Mouse (Mus musculus) regulatory T cell (primary cell): ENCODE data around the gene Ins2.

Experiments used
- in situ Hi-C: fragments of 300-600 bp; cut with MboI, MseI; formaldehyde crosslinking; loops from one replicate; pipeline ENCODE4 v1.15.1; 2025; ENCODE audit warnings: high pct_unique_total_duplicates

The Ins2 gene

GRCm38 (mm10) chr7:142743281-142743680, at the start of gene Ins2:
TSS of gene Ins2 (minus strand) at chr7:142743381.
- in situ Hi-C loops = no loop called here

DNA sequence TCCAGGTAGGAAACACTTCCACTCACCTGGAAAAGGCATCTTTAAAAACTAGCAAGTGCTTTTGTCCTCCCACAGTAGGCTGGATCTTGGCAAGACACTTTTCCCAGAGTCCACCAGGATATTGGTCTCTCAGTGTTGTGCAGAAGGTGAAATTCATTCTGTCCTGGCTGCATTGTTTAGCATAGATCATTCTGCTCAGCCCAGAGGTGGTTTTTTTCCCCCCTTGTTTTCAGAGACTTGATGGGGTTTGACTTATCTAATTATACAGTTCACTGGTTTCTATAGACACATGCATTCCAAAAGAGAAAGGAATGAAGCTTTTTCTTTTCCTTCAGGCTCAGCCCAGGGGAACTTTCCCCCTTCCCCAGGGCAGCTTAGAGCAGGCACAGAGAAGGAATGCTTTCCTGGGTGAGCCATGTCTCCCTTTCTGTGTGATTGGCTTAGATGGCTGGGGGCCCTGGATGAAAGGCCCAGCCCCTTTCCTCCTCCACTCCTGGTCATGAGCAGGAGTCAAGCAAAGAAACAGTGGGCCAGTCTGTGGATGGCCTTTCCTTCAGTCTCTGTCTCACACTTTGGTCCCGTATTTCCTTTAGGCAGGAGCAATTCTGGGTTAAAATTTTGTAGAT, 49.6 kb upstream of the Ins2 start:
- in situ Hi-C loops = no loop called here

GRCm38 (mm10) chr7:142789667-142790066, 46.5 kb upstream of the Ins2 start:
- in situ Hi-C loops = no loop called here

DNA sequence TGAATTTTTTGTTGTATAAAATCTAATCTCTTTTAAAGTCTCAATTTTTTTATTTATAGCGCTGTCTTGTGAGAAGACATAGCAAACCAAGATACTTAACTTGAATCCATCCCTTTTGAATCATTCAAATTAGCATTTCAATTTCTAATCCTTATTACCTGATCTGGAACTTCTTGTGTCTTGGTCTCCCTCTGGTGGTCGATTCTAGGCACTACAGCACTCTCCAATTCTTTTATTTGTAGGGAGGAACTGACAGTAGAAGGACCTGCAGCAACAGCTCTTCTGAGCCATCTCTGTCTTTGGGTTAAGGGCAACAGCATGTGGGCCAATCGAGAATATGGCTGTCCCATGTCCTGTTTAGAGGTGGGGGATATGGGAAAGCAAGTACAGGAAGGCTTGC, 5.4 kb downstream of the Ins2 start:
- in situ Hi-C loops = no loop called here

DNA sequence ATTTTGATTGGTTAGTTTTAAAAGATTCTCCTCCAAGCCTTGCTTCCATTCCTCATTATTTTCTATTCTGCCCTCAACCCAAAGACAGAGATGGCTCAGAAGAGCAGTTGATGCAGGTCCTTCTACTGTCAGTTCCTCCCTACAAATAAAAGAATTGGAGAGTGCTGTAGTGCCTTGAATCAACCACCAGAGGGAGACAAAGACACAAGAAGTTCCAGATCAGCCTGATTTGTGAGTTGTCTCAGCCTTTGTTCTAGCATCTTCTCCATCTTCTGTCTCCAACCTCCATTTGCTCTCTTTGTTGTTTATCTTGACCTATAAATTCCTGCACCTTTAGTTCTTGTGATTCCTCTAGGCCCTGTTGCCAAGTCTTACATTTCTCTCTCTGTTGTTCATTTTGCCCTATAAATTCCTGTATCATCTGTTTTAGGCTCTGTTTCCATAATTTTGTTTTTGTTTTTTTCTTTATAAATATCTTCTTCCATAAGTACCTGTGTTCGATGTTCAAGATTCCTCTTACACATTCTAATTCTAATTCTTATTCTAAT, 6.2 kb downstream of the Ins2 start:
- in situ Hi-C loops = no loop called here

DNA sequence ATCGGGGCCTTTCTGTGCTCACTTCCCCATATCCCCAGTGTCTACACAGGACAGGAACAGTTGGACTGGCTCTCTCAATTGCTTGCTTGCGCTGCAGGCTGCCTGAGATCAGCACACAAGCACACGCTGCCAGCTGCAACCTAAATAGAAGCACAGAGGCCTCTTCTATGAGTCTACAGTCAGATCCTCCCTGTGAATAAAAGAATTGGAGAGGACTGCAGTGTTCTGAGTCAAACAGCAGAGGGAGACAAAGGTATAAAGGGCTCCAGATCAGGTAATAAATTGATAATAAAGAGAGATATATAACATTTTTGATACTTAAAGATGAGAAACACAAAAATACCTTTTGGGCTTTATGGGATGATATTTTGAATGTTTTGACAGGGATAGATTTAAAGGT, 17.2 kb downstream of the Ins2 start:
- in situ Hi-C loops = no loop called here

- in situ Hi-C loops = no loop called here
These were observed 22.5 kb downstream of the Ins2 start for GRCm38 (mm10) chr7:142720725-142721124.

DNA sequence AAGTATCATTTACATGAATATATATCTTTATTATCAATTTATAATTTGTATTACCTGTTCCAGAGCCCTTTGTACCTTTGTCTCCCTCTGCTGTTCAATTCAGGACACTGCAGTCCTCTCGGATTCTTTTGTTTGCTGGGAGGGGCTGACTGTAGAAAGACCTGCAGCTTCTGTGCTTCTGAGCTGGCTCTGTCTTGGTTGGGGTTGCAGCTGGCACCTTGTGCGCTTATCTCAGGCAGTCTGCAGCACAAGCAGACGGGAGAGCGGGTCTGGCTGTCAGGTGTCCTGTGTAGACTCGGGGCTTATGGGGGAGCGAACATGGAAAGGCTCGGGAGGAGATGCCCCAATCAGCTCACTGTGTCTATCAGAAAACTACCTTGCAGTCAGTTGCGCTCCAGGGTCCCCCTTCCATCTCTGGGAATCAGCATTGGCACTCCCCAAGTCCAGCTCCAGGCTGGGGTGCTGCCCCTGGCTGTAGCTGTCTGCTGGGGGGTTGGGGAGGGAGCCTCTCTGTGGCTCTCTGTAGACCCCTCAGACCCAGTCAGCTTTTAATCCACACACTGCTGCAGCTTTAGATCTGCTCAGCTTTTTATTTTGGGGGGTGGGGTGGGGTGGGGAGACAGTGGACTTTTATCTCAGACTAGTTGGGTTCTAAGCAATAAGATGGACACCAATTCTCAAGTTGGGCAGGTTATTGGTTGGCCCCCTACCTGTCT, 28.2 kb downstream of the Ins2 start:
- in situ Hi-C loops = no loop called here

DNA sequence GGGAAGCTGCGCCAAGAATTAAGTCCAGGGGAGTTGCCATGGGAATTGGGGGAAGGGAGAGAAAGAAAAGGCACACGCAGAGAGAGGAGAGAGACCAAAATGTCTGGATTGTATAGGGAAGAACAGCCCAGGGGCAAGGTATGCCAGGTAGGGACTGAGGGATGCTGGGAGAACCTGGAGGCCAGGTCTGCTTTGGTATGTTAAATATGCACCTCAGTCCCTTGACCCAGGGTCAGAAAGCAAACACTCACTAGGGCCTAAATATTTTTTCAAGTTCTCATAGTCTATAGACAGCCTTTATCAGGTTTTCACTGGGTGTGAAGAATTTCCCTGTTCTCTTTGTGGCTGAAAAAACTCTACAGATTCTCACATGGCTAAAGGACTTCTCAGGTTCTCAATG, 36.3 kb downstream of the Ins2 start:
- in situ Hi-C loops = no loop called here

DNA sequence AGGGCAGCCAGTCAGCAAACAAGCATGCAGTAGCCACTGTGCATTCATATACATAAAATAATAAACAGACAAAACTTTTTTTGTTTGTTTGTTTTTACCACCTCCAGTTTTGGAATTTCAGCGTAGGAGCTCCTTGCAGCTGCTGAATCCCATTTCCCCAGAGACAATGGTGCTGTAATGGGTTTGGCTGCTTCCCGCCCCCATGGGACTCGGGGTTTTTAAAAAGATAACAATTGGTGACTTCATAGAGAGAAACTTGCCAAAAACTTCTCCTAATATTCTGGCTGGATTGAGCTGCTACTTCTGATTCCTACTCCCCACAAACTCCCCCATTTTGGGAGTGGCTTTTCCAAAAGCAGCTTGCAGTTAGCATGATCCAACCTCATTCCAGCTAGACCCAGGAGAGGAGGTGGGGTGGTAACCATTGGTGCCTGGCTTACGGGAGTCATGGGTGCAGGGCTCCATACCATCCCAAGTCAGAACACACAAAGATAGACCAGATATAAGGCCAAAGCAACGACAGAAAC, 43.8 kb downstream of the Ins2 start:
- in situ Hi-C loops = no loop called here

- in situ Hi-C loops = loop anchor here (5.0 kb wide), 3 partner anchors 71 to 346 kb away; partner anchors contain the start of gene Tnni2
These were observed 64.6 kb downstream of the Ins2 start for GRCm38 (mm10) chr7:142678611-142679010.

- in situ Hi-C loops = loop anchor here (5.0 kb wide), 3 partner anchors 68 to 343 kb away; partner anchors contain the start of gene Tnni2
These were observed 67.5 kb downstream of the Ins2 start for GRCm38 (mm10) chr7:142675644-142676043.

GRCm38 (mm10) chr7:142675141-142675540, 68.0 kb downstream of the Ins2 start:
- in situ Hi-C loops = loop anchor here (5.0 kb wide), 3 partner anchors 68 to 343 kb away; partner anchors contain the start of gene Tnni2

- in situ Hi-C loops = no loop called here
These were observed 71.1 kb downstream of the Ins2 start for GRCm38 (mm10) chr7:142672120-142672519.

- in situ Hi-C loops = no loop called here
These were observed 72.1 kb downstream of the Ins2 start for GRCm38 (mm10) chr7:142671067-142671466.

DNA sequence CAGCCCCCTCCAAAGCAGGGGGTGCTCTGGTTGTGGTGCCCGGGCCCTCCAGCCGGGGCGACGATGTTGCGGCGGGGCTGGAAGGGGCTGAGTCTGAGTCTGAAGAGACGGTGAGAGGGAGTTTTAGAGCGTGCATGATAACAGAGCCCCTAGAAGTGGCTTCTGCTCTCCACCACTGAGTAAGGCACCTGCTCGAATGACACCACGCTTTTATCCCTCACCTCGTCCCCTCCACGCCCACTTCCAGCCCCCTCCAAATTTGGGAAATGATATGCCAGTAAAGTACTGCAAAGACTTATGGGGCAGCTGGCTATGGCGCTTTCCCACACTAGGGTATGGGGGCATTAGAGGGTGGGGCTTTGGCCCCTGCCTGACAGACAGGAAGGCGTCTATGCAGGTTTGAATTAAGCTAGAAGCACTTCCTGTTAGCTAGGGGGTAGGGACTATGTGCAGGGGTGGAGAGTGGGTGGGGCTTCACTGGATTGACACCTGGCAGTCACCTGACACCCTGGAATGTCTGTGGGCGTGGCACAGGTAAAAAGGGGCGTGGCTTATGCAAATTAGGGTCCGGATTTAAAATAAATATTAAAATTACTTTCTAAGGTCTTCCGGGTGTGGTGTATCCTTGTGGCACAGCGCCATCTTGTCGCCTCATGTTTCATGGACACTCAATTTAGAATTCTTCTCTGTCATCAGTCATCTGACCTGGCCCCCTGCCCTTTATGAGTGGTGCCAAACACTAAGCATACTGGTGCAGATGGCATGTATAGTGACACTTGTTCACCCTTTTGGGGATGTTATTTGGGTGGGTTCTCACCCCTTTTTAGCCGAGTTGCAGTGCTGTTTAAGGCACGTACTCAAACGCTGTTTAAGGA, 73.2 kb downstream of the Ins2 start, which contains the start of gene Gm49394:
TSS of gene Gm49394 (minus strand) at position 192 of the 875 bp plus-strand sequence.
- in situ Hi-C loops = no loop called here

GRCm38 (mm10) chr7:142668328-142668727, 74.9 kb downstream of the Ins2 start:
- in situ Hi-C loops = no loop called here

GRCm38 (mm10) chr7:142667521-142667920, 75.7 kb downstream of the Ins2 start:
- in situ Hi-C loops = no loop called here

- in situ Hi-C loops = no loop called here
These were observed 76.5 kb downstream of the Ins2 start, which contains the start of gene Igf2 for GRCm38 (mm10) chr7:142666659-142667058. TSS of gene Igf2 (minus strand) at chr7:142666816.

- in situ Hi-C loops = no loop called here
These were observed 77.1 kb downstream of the Ins2 start for GRCm38 (mm10) chr7:142666109-142666508.

GRCm38 (mm10) chr7:142665364-142665763, 77.8 kb downstream of the Ins2 start:
- in situ Hi-C loops = no loop called here
